Mouse (Mus musculus) gastrocnemius, postnatal 14 days (tissue): ENCODE results near the gene Myo10. TPM values are rescaled to one million over a fixed set of nuclear protein-coding genes. Genes with fewer than 3 reads are reported as not detected.

Source experiments
- DNase-seq: peaks from one replicate; pipeline ENCODE4 v3.0.0; 2021; ENCODE audit warnings: mixed read lengths
- intact Hi-C: fragments of 180-260 bp; cut with DNase I; formaldehyde crosslinking; loops from one replicate; pipeline ENCODE4 v1.15.1; 2025; ENCODE audit warnings: low total_unique reads
- total RNA-seq, 2 experiments: library from RNA; stranded (reverse); gene quantifications; 2 replicates each; pipeline ENCODE4 v1.2.3; 2021

The Myo10 gene
- total RNA-seq, 2 experiments from 2014 or later, result 48.2 to 50.7 TPM

GRCm38 (mm10) chr15:25682953-25683507 lies 60.7 kb downstream of the Myo10 start:
- intact Hi-C loops, result no loop called here
- no peak for DNase-seq

- intact Hi-C loops, result no loop called here
- no peak for DNase-seq
Observed at GRCm38 (mm10) chr15:25685186-25685585, 62.9 kb downstream of the Myo10 start.

GRCm38 (mm10) chr15:25688424-25689283 lies 66.3 kb downstream of the Myo10 start:
- no peak for DNase-seq
- intact Hi-C loops, result no loop called here

- intact Hi-C loops, result no loop called here
- DNase-seq, result no peak
Observed at GRCm38 (mm10) chr15:25689477-25689876, 67.2 kb downstream of the Myo10 start.

- intact Hi-C loops, result no loop called here
- no peak for DNase-seq
Observed at GRCm38 (mm10) chr15:25690066-25690745, 67.9 kb downstream of the Myo10 start.

GRCm38 (mm10) chr15:25690746-25691105 lies 68.4 kb downstream of the Myo10 start:
- intact Hi-C loops, result no loop called here
- DNase-seq, result no peak

- no peak for DNase-seq
- intact Hi-C loops, result no loop called here
Observed at GRCm38 (mm10) chr15:25692254-25692950, 70.1 kb downstream of the Myo10 start.

- no peak for DNase-seq
- intact Hi-C loops, result no loop called here
Observed at GRCm38 (mm10) chr15:25693708-25694107, 71.4 kb downstream of the Myo10 start.

- intact Hi-C loops, result no loop called here
- DNase-seq, result no peak
Observed at GRCm38 (mm10) chr15:25694749-25695148, 72.4 kb downstream of the Myo10 start.

- DNase-seq, result no peak
- intact Hi-C loops, result no loop called here
Observed at GRCm38 (mm10) chr15:25695253-25695652, 72.9 kb downstream of the Myo10 start.

GRCm38 (mm10) chr15:25695883-25696282 lies 73.6 kb downstream of the Myo10 start:
- DNase-seq, result no peak
- intact Hi-C loops, result no loop called here

- no peak for DNase-seq
- intact Hi-C loops, result no loop called here
Observed at GRCm38 (mm10) chr15:25696660-25697059, 74.3 kb downstream of the Myo10 start.

- intact Hi-C loops, result no loop called here
Observed at GRCm38 (mm10) chr15:25699032-25699557, 76.8 kb downstream of the Myo10 start.

GRCm38 (mm10) chr15:25702602-25703001 lies 80.3 kb downstream of the Myo10 start:
- no peak for DNase-seq
- intact Hi-C loops, result no loop called here

More at GRCm38 (mm10) chr15:25699032-25699557, 76.8 kb downstream of the Myo10 start:
- DNase-seq, result no peak

GRCm38 (mm10) chr15:25704809-25705585 lies 82.7 kb downstream of the Myo10 start:
- no peak for DNase-seq
- intact Hi-C loops, result no loop called here

- no peak for DNase-seq
- intact Hi-C loops, result no loop called here
Observed at GRCm38 (mm10) chr15:25706874-25707554, 84.7 kb downstream of the Myo10 start.

- intact Hi-C loops, result no loop called here
- no peak for DNase-seq
Observed at GRCm38 (mm10) chr15:25707891-25708290, 85.6 kb downstream of the Myo10 start.

GRCm38 (mm10) chr15:25710876-25711275 lies 88.6 kb downstream of the Myo10 start:
- DNase-seq, result no peak
- intact Hi-C loops, result no loop called here
